Mouse (Mus musculus): ENCODE data around the gene Ctsh.
"Not testable (repeated sequence)": the region's sequence is repeated elsewhere in the genome, so short reads cannot be mapped to it uniquely, and the experiment has no call there.

Ctsh gene

GRCm38 (mm10) chr9:90056716-90057115 is 2.8 kb downstream of the Ctsh start:
- DNase-seq (ENCODE audit: low read depth, low spot score): no peak

GRCm38 (mm10) chr9:90059828-90060573 is 6.0 kb downstream of the Ctsh start:
- no peak for DNase-seq (ENCODE audit: low read depth, low spot score)

GRCm38 (mm10) chr9:90060574-90060875 is 6.6 kb downstream of the Ctsh start:
- no peak for DNase-seq (ENCODE audit: low read depth, low spot score)

GRCm38 (mm10) chr9:90060932-90061331 is 7.0 kb downstream of the Ctsh start:
- DNase-seq (ENCODE audit: low read depth, low spot score): not testable (repeated sequence)

- DNase-seq (ENCODE audit: low read depth, low spot score): no peak
These were observed 13.4 kb downstream of the Ctsh start for GRCm38 (mm10) chr9:90067341-90067740.

- no peak for DNase-seq (ENCODE audit: low read depth, low spot score)
These were observed 14.8 kb downstream of the Ctsh start for GRCm38 (mm10) chr9:90068786-90069185.

GRCm38 (mm10) chr9:90069485-90069884 is 15.5 kb downstream of the Ctsh start:
- no peak for DNase-seq (ENCODE audit: low read depth, low spot score)

- no peak for DNase-seq (ENCODE audit: low read depth, low spot score)
These were observed 16.2 kb downstream of the Ctsh start for GRCm38 (mm10) chr9:90070174-90070573.

- no peak for DNase-seq (ENCODE audit: low read depth, low spot score)
These were observed 21.4 kb downstream of the Ctsh start for GRCm38 (mm10) chr9:90075336-90075735.

GRCm38 (mm10) chr9:90076131-90076530 is 22.2 kb downstream of the Ctsh start:
- DNase-seq (ENCODE audit: low read depth, low spot score): no peak

GRCm38 (mm10) chr9:90076849-90077461 is 23.0 kb downstream of the Ctsh start:
- peak; percentile 43 for DNase-seq (ENCODE audit: low read depth, low spot score)

- DNase-seq (ENCODE audit: low read depth, low spot score): not testable (repeated sequence)
These were observed 28.0 kb downstream of the Ctsh start for GRCm38 (mm10) chr9:90081961-90082360.

GRCm38 (mm10) chr9:90082992-90083391 is 29.0 kb downstream of the Ctsh start:
- no peak for DNase-seq (ENCODE audit: low read depth, low spot score)

- no peak for DNase-seq (ENCODE audit: low read depth, low spot score)
These were observed 30.2 kb downstream of the Ctsh start for GRCm38 (mm10) chr9:90084152-90084551.

GRCm38 (mm10) chr9:90084766-90085468 is 31.0 kb downstream of the Ctsh start:
- DNase-seq (ENCODE audit: low read depth, low spot score): no peak

GRCm38 (mm10) chr9:90087906-90088485 is 34.0 kb downstream of the Ctsh start:
- no peak for DNase-seq (ENCODE audit: low read depth, low spot score)

- no peak for DNase-seq (ENCODE audit: low read depth, low spot score)
These were observed 35.6 kb downstream of the Ctsh start for GRCm38 (mm10) chr9:90089339-90090104.

- DNase-seq (ENCODE audit: low read depth, low spot score): no peak
These were observed 45.0 kb downstream of the Ctsh start for GRCm38 (mm10) chr9:90098934-90099333.

GRCm38 (mm10) chr9:90100760-90101159 is 46.8 kb downstream of the Ctsh start:
- DNase-seq (ENCODE audit: low read depth, low spot score): peak; percentile 40

GRCm38 (mm10) chr9:90105462-90105861 is 51.5 kb downstream of the Ctsh start:
- DNase-seq (ENCODE audit: low read depth, low spot score): no peak

GRCm38 (mm10) chr9:90106915-90107314 is 53.0 kb downstream of the Ctsh start:
- no peak for DNase-seq (ENCODE audit: low read depth, low spot score)

GRCm38 (mm10) chr9:90108272-90108671 is 54.3 kb downstream of the Ctsh start:
- DNase-seq (ENCODE audit: low read depth, low spot score): no peak

Measured in forelimb bud, embryonic 11.5 days (tissue).